Mouse (Mus musculus) T-helper 17 cell (primary cell): ENCODE measurements around the gene Parp16.

Experiments used
- in situ Hi-C, 2 experiments: fragments of 300-600 bp; cut with MboI, MseI; formaldehyde crosslinking; loops; 1 replicate in 1 of 2; 2 replicates in 1 of 2; pipeline ENCODE4 v1.15.1; 2025; ENCODE audit warnings: high pct_unique_total_duplicates in 2 of 2

Parp16 gene

DNA sequence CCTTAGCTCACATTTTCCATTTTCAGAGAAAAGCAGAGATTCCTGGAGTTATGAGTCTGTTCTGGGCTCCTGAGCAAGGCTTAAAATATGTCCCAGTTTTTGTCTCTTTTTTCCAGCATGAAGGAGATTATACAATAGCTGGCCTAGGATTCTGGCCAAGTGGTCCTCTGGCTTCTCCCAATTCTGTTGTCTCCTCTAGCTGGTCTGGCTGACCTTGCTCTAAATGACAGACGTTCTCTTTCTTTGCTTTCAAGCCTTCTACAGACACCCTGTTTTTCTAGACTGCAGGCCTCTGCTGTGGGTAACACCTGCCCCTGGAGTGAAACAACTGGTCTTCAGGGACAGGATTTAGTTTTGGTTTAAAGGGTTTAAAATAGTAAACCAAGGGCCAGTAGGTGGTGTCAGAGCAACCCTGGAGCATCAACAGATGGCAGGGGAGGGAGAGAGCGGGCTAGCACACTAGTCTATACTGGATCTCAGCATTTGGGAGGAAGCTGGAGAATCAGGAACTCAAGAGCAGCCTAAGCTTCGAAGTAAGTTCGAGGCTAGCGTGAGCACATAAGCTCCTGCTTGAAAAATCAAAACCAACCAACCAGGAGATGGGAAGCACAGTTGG, 86.5 kb downstream of the Parp16 start:
- in situ Hi-C loops, result no loop called here

DNA sequence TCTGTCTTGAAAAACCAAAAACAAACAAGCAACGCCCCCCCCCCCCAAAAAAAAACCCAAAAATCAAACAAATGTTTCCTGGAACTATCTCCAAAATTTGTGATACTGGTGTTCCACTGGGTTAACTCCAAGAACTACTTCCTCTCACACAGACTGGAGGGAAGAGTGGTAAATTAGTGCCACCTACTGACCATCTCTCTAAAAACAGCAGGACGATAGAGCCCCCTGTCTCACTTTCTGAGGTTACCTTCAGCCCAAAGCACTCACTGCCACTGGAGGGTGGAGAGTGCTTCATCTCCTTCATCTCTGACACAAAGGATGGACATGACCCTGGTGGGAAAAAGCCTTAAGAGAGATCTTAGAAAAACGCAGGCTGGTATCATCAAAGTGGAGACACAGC, 88.1 kb downstream of the Parp16 start:
- in situ Hi-C loops, result no loop called here

DNA sequence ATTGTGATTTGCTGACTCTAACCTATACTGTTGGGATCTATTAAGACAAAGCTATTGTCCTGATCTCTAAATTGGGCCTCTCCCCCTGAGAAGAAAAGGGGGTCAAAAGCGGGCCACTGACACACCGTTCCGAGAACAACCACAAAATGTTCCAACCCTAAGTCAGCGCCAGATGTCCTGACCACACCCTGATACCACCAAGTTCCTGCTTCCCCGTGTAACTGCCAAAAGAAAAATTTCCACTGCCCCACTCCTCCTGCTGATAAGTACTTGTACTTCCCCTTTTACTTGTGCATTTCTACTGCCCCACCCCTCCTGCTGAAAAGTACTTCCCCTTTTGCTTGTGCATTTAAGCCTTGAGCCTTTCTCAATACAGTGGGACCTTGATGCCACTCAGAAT, 93.1 kb downstream of the Parp16 start:
- in situ Hi-C loops, result loop anchor here in 1 of 2 experiments (5.0 kb wide), 1 partner anchor 81 kb away; no protein-coding TSS in a partner anchor
